Mouse (Mus musculus): ENCODE measurements around the gene Epha1. TPM values are rescaled to one million over a fixed set of nuclear protein-coding genes. Genes with fewer than 3 reads are reported as not detected.

The Epha1 gene
- polyA plus RNA-seq, 1 experiment from 2014 or later: 0.43 TPM

GRCm38 (mm10) chr6:42395960-42396809, 23.1 kb upstream of the Epha1 start:
- no peak overlapping the region for H3K4me2 ChIP-seq (replicated peaks; ENCODE audit: low read depth, low read length)
- no peaks in the 10 kb centered on the region for H3K36me3 ChIP-seq (ENCODE audit: control insufficient read depth, insufficient read depth, low read length)
- H3K4me1 ChIP-seq (replicated peaks; ENCODE audit: control insufficient read depth, insufficient read depth, low read length): no peaks in the 10 kb centered on the region
- WGBS: 81% methylated on average over 9 of the region's 9 CpGs
- ATAC-seq (ENCODE audit: low FRiP score) (no peak), DNase-seq (ENCODE audit: low spot score) (no peak)
- no peaks in the 10 kb centered on the region for H3K9me3 ChIP-seq (ENCODE audit: control insufficient read depth, low read length)
- no peaks in the 10 kb centered on the region for H3K27me3 ChIP-seq (ENCODE audit: control insufficient read depth, insufficient read depth, low read length)
- H3K27ac ChIP-seq (ENCODE audit: low read depth, low read length): no peak overlapping the region
- H3K4me3 ChIP-seq (ENCODE audit: low read depth, low read length): no peak overlapping the region
- no peak overlapping the region for H3K9ac ChIP-seq (ENCODE audit: low read depth, low read length)

DNA sequence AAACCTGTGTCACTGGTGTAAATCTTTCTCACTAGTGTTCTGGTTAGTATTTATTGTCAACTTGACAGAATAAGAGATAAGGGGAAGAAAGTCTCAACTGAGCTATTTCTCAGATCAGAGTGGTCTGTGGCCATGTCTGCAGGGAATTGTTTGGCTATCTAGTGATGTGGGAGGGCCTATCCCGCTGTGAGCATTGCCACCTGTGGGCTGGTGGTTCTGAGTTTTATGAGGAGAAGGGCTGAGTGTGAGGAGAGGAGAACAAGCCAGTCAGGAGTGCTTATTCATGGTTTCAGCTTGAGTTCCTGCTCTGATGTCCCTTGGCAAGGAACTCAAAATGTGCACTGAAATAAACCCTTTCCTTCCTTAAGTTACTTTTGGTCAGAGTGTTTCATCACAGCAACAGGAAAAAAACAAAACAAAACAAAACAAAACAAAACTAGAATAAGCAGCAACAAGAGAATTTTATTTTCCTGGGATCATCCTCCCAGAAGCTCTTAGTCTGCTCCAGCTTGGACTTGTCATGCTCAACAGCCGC, 18.8 kb upstream of the Epha1 start:
- no peaks in the 10 kb centered on the region for H3K27me3 ChIP-seq (ENCODE audit: control insufficient read depth, insufficient read depth, low read length)
- no peaks in the 10 kb centered on the region for H3K36me3 ChIP-seq (ENCODE audit: control insufficient read depth, insufficient read depth, low read length)
- WGBS: 64% methylated on average over 2 of the region's 2 CpGs
- H3K4me3 ChIP-seq (ENCODE audit: low read depth, low read length): no peak overlapping the region
- H3K9me3 ChIP-seq (ENCODE audit: control insufficient read depth, low read length): no peaks in the 10 kb centered on the region
- H3K9ac ChIP-seq (ENCODE audit: low read depth, low read length): no peak overlapping the region
- H3K4me2 ChIP-seq (replicated peaks; ENCODE audit: low read depth, low read length): no peak overlapping the region
- no peak for ATAC-seq (ENCODE audit: low FRiP score)
- no peak for DNase-seq (ENCODE audit: low spot score)
- H3K27ac ChIP-seq (ENCODE audit: low read depth, low read length): no peak overlapping the region
- no peaks in the 10 kb centered on the region for H3K4me1 ChIP-seq (replicated peaks; ENCODE audit: control insufficient read depth, insufficient read depth, low read length)

- no peaks in the 10 kb centered on the region for H3K36me3 ChIP-seq (ENCODE audit: control insufficient read depth, insufficient read depth, low read length)
- H3K4me2 ChIP-seq (replicated peaks; ENCODE audit: low read depth, low read length): no peak overlapping the region
- no peaks in the 10 kb centered on the region for H3K27me3 ChIP-seq (ENCODE audit: control insufficient read depth, insufficient read depth, low read length)
- H3K4me3 ChIP-seq (ENCODE audit: low read depth, low read length): no peak overlapping the region
- H3K9ac ChIP-seq (ENCODE audit: low read depth, low read length): no peak overlapping the region
- WGBS: 65% methylated on average over 4 of the region's 4 CpGs
- H3K27ac ChIP-seq (ENCODE audit: low read depth, low read length): no peak overlapping the region
- no peaks in the 10 kb centered on the region for H3K4me1 ChIP-seq (replicated peaks; ENCODE audit: control insufficient read depth, insufficient read depth, low read length)
- ATAC-seq (ENCODE audit: low FRiP score) (no peak), DNase-seq (ENCODE audit: low spot score) (no peak)
- no peaks in the 10 kb centered on the region for H3K9me3 ChIP-seq (ENCODE audit: control insufficient read depth, low read length)
These were observed 12.6 kb upstream of the Epha1 start for GRCm38 (mm10) chr6:42385635-42386034.

DNA sequence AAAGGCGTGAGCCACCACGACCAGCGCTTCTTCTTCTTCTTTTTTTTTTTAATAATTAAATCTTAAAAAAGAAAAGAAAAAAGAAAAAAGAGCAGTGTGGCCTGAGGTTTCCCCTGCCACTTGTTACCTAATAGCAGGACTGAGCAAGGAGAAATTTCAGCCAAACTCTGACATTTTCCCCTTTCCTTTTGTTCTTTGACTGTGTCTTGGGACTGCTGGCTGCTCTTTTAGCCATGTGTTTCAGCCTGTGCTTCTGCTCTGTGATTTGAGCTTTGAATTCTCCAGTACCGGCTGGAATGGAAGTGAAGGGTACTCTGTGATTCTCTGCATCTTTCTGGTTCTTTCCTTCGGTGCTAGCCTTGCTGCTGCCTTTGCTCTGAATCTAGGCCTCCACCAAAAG, 10.3 kb upstream of the Epha1 start:
- no peak overlapping the region for H3K9ac ChIP-seq (ENCODE audit: low read depth, low read length)
- no peaks in the 10 kb centered on the region for H3K4me1 ChIP-seq (replicated peaks; ENCODE audit: control insufficient read depth, insufficient read depth, low read length)
- DNase-seq (ENCODE audit: low spot score) (no peak), ATAC-seq (ENCODE audit: low FRiP score) (no peak)
- WGBS: 92% methylated on average over 5 of the region's 5 CpGs
- no peak overlapping the region for H3K4me3 ChIP-seq (ENCODE audit: low read depth, low read length)
- no peaks in the 10 kb centered on the region for H3K9me3 ChIP-seq (ENCODE audit: control insufficient read depth, low read length)
- H3K36me3 ChIP-seq (ENCODE audit: control insufficient read depth, insufficient read depth, low read length): no peaks in the 10 kb centered on the region
- no peaks in the 10 kb centered on the region for H3K27me3 ChIP-seq (ENCODE audit: control insufficient read depth, insufficient read depth, low read length)
- H3K27ac ChIP-seq (ENCODE audit: low read depth, low read length): no peak overlapping the region
- H3K4me2 ChIP-seq (replicated peaks; ENCODE audit: low read depth, low read length): no peak overlapping the region

- no peak overlapping the region for H3K4me2 ChIP-seq (replicated peaks; ENCODE audit: low read depth, low read length)
- ATAC-seq (ENCODE audit: low FRiP score) (no peak), DNase-seq (ENCODE audit: low spot score) (no peak)
- H3K36me3 ChIP-seq (ENCODE audit: control insufficient read depth, insufficient read depth, low read length): no peaks in the 10 kb centered on the region
- H3K9me3 ChIP-seq (ENCODE audit: control insufficient read depth, low read length): no peaks in the 10 kb centered on the region
- WGBS: 62% methylated on average over 9 of the region's 9 CpGs
- H3K4me3 ChIP-seq (ENCODE audit: low read depth, low read length): no peak overlapping the region
- H3K27me3 ChIP-seq (ENCODE audit: control insufficient read depth, insufficient read depth, low read length): no peaks in the 10 kb centered on the region
- no peak overlapping the region for H3K9ac ChIP-seq (ENCODE audit: low read depth, low read length)
- no peak overlapping the region for H3K27ac ChIP-seq (ENCODE audit: low read depth, low read length)
- H3K4me1 ChIP-seq (replicated peaks; ENCODE audit: control insufficient read depth, insufficient read depth, low read length): no peaks in the 10 kb centered on the region
These were observed 8.9 kb upstream of the Epha1 start for GRCm38 (mm10) chr6:42381916-42382381.

- no peak overlapping the region for H3K9ac ChIP-seq (ENCODE audit: low read depth, low read length)
- no peaks in the 10 kb centered on the region for H3K4me1 ChIP-seq (replicated peaks; ENCODE audit: control insufficient read depth, insufficient read depth, low read length)
- H3K36me3 ChIP-seq (ENCODE audit: control insufficient read depth, insufficient read depth, low read length): no peaks in the 10 kb centered on the region
- no peaks in the 10 kb centered on the region for H3K9me3 ChIP-seq (ENCODE audit: control insufficient read depth, low read length)
- DNase-seq (ENCODE audit: low spot score) (no peak), ATAC-seq (ENCODE audit: low FRiP score) (no peak)
- no peak overlapping the region for H3K4me3 ChIP-seq (ENCODE audit: low read depth, low read length)
- no peaks in the 10 kb centered on the region for H3K27me3 ChIP-seq (ENCODE audit: control insufficient read depth, insufficient read depth, low read length)
- WGBS: 19% methylated on average over 2 of the region's 2 CpGs
- no peak overlapping the region for H3K4me2 ChIP-seq (replicated peaks; ENCODE audit: low read depth, low read length)
- no peak overlapping the region for H3K27ac ChIP-seq (ENCODE audit: low read depth, low read length)
These were observed 8.2 kb upstream of the Epha1 start for GRCm38 (mm10) chr6:42381221-42381620.

DNA sequence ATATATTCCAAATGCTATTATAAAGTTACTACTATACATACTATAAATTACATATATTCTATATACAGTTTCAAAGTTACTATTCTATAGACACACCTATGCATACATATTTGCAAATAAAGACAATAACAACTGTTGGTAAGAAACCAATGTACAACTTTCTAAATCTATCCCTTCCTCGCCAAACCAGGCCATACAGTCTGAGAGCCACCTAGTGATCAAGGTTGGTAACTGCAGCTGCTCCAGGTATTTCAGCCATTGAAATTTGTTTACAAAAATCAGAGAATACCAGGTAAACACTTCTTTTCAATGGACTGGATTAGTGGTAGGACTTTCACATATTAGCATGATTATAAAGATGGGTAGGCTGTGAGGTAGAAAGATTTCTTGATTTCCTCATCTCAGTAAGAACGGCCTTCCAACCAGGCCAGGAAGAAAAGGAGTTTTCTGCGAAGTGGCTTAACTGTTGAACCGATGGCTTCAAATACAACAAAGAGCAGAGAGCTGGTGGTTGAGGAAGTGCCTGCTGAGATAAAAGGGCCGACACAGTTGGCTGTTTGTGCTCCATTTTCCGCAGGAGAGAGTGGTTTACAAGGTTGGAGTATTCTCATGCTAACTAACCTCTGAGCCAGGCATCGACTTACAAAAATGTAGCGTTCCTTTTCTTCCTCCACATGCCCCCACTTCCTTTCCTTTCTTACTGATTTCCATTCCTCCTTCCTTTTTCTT, 7.5 kb upstream of the Epha1 start:
- Histone ChIP-seq H3K4me1 (replicated peaks; ENCODE audit: control insufficient read depth, insufficient read depth, low read length) (no peaks in the 10 kb centered on the region), H3K9me3 (ENCODE audit: control insufficient read depth, low read length) (no peaks in the 10 kb centered on the region), H3K4me2 (replicated peaks; ENCODE audit: low read depth, low read length) (no peak overlapping the region), H3K4me3 (ENCODE audit: low read depth, low read length) (no peak overlapping the region), H3K27ac (ENCODE audit: low read depth, low read length) (no peak overlapping the region), H3K36me3 (ENCODE audit: control insufficient read depth, insufficient read depth, low read length) (no peaks in the 10 kb centered on the region), H3K9ac (ENCODE audit: low read depth, low read length) (no peak overlapping the region), H3K27me3 (ENCODE audit: control insufficient read depth, insufficient read depth, low read length) (no peaks in the 10 kb centered on the region)
- DNase-seq (ENCODE audit: low spot score) (peak; percentile 68), ATAC-seq (ENCODE audit: low FRiP score) (peak; percentile 54; the same call in 1 of the 2 replicates)
- 6% methylated on average over 8 of the region's 8 CpGs for WGBS

DNA sequence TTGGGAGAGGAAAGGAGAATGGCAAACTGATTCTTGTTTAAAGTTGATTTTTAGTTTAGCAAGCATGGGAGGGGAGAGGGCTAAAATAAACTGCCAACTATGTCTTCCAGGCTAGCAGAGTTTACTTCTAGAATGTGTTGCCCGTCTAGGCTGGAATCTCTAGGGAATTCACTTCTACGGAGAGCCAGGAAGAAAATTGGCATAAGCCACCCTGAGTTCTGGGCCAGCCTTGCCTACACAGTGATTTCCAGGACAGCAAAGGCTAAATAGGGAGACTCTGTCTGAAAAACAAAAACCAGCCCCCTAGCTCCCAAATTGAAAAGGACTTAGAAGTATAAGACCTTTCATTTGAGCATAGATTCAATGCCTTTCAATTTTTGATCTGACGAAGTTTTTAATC, 6.5 kb upstream of the Epha1 start:
- WGBS: 55% methylated on average over 3 of the region's 3 CpGs
- ATAC-seq (ENCODE audit: low FRiP score): no peak

More for the DNA sequence above, 6.5 kb upstream of the Epha1 start:
- H3K4me2 ChIP-seq (replicated peaks; ENCODE audit: low read depth, low read length): no peak overlapping the region
- no peaks in the 10 kb centered on the region for H3K36me3 ChIP-seq (ENCODE audit: control insufficient read depth, insufficient read depth, low read length)
- no peak overlapping the region for H3K9ac ChIP-seq (ENCODE audit: low read depth, low read length)
- H3K9me3 ChIP-seq (ENCODE audit: control insufficient read depth, low read length): no peaks in the 10 kb centered on the region
- no peaks in the 10 kb centered on the region for H3K27me3 ChIP-seq (ENCODE audit: control insufficient read depth, insufficient read depth, low read length)
- no peak overlapping the region for H3K4me3 ChIP-seq (ENCODE audit: low read depth, low read length)
- no peaks in the 10 kb centered on the region for H3K4me1 ChIP-seq (replicated peaks; ENCODE audit: control insufficient read depth, insufficient read depth, low read length)
- DNase-seq (ENCODE audit: low spot score): no peak
- H3K27ac ChIP-seq (ENCODE audit: low read depth, low read length): no peak overlapping the region
